Mouse (Mus musculus) cortical plate, adult 2 months (tissue): ENCODE data around the gene Fam240b. TPM values are rescaled to one million over a fixed set of nuclear protein-coding genes. Genes with fewer than 3 reads are reported as not detected.
"Not testable (repeated sequence)": the region's sequence is repeated elsewhere in the genome, so short reads cannot be mapped to it uniquely, and the experiment has no call there.

ENCODE experiments used
- H3K27ac ChIP-seq: fragments of 200-500 bp; 2 replicates; pipeline ENCODE4 v1.5.1; 2012; ENCODE audit warnings: low read length, control low read depth, inconsistent platforms; ENCODE audit not compliant: insufficient read depth
- H3K4me1 ChIP-seq: fragments of 200-500 bp; 2 replicates; pipeline ENCODE4 v1.6.1; 2011; ENCODE audit warnings: low read length; ENCODE audit not compliant: control insufficient read depth, insufficient read depth
- H3K4me3 ChIP-seq: fragments of 200-500 bp; 2 replicates; pipeline ENCODE4 v1.5.1; 2011; ENCODE audit warnings: mild to moderate bottlenecking, low read length, control low read depth; ENCODE audit not compliant: insufficient read depth
- CTCF ChIP-seq: fragments of 200-500 bp; IDR thresholded peaks from 2 replicates; pipeline ENCODE4 v1.5.1; 2011; ENCODE audit warnings: mild to moderate bottlenecking, control low read depth, low read length; ENCODE audit not compliant: insufficient read depth; ENCODE audit errors: extremely low read depth
- POLR2A ChIP-seq: fragments of 200-500 bp; IDR thresholded peaks from 2 replicates; pipeline ENCODE4 v1.6.1; 2011; ENCODE audit warnings: mild to moderate bottlenecking, low read length, control low read depth; ENCODE audit not compliant: insufficient read depth; ENCODE audit errors: extremely low read depth
- polyA plus RNA-seq: library from polyadenylated mRNA; depleted of rRNA; stranded (reverse); fragments of >200 nt; gene quantifications from 2 replicates; pipeline ENCODE4 v1.2.3, GENCODE M21; 2012

The Fam240b gene
- polyA plus RNA-seq, 1 experiment = not detected

DNA sequence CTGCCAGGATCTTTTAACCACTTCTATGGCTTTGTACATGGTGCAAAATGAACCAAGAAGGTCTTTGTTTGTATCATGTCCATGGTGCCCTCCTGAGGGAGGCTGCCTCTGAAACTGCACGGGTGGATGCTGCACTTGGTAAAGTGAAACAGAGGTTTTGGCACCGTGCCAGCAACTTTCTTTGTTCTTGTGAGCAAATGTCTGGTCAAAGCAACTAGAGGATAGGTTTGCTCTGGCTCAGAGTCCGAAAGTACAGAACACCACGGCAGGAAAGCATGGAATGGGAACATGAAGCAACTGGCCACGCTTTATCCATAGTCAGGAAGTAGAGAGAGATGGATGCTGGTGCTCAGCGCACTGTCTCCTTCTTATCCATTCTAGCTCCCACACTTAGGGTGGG is 29.7 kb downstream of the Fam240b start:
- Histone ChIP-seq H3K27ac (no peak overlapping the region), H3K4me3 (no peak overlapping the region), H3K4me1 (no peaks in the 10 kb centered on the region)
- TF ChIP-seq CTCF (no peak), POLR2A (no peak)

DNA sequence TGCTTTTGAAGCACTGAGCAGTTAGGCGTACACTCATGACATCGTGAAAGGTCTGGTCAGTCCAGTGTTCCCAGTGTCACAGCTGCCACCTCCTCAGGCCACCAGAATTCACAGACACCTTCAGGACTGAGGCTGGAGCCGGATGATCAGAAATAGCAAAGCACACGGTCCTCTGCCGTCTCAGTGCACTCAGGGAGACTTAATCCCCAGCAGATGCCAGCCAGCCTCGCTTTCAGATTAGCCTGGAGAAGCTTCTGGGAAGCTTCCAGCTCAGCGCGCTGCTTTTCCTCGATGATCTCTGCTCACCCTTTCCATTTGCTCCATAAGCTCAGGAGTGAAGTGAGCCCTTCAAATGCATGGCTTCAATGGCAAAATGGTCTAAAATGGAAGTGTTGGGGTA is 32.4 kb downstream of the Fam240b start:
- no peak overlapping the region for H3K27ac ChIP-seq
- TF ChIP-seq CTCF = no peak
- TF ChIP-seq POLR2A = no peak

GRCm38 (mm10) chr13:64462581-64462980 is 35.0 kb downstream of the Fam240b start:
- H3K4me3 ChIP-seq = no peak overlapping the region
- TF ChIP-seq CTCF (no peak), POLR2A (no peak)
- H3K4me1 ChIP-seq = no peaks in the 10 kb centered on the region
- no peak overlapping the region for H3K27ac ChIP-seq

More for the DNA sequence above, 32.4 kb downstream of the Fam240b start:
- Histone ChIP-seq H3K4me3 (no peak overlapping the region), H3K4me1 (no peaks in the 10 kb centered on the region)

DNA sequence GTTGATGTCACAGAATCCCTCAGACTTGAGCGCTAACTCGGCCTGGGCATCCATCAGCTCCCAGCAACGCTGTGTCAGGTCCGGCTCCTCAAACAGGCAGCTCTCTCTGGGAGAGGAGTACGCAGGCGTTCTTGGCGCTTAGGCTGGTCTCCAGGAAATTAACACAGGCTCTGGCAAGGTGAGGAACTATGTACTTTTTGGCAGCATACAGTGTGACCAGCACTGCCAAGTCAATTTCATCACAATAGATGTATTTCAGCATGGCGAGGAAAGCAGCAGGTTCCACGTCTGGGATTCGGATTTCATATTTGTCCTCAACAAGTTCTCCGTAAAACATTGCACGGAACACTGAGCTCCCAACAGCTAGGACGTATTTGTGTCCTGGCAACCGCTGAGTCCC is 39.4 kb downstream of the Fam240b start:
- no peaks in the 10 kb centered on the region for H3K4me1 ChIP-seq
- no peak overlapping the region for H3K27ac ChIP-seq
- TF ChIP-seq POLR2A = no peak
- no peak for TF ChIP-seq CTCF
- H3K4me3 ChIP-seq = no peak overlapping the region

GRCm38 (mm10) chr13:64457225-64457978 is 40.2 kb downstream of the Fam240b start:
- H3K27ac ChIP-seq, H3K4me3 ChIP-seq, H3K4me1 ChIP-seq: not testable (repeated sequence)

DNA sequence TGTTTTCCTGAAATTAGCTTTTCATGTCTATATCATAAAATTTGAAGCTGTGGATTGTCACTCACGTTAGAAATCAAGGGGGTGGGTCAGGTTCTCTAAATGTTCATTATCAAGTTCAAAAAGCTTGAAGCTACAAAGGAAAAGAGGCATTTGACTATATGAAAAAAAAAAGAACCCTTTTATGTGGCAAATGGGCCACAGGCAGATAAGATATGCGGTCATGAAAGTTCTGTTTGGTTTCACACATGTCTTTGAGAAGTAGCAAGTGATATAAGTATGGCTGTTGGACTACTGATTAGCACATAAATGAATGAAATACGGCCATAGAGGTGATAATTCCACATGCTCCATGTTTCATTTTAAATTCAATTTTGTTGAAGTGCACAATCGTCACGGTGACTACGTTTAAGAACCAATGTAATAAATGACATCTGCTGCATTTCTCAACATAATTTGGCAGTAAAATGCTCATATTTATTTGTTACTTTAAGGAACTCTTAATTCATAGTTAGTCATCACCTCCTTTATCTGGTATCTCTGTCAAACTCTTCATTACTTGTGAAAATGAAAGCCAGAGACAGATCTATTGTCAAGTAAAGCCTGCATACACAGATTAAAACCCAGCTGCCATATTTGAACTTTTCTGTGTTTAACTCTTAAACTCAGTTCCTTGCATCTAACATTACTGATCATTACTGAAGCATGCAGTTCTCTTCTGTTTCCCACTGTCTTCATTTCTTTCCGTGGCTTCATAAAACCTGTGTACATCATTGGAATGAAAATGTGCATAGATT is 47.4 kb downstream of the Fam240b start:
- Histone ChIP-seq H3K4me3 (no peak overlapping the region), H3K27ac (no peak overlapping the region), H3K4me1 (no peaks in the 10 kb centered on the region)
- TF ChIP-seq POLR2A = no peak
- no peak for TF ChIP-seq CTCF

DNA sequence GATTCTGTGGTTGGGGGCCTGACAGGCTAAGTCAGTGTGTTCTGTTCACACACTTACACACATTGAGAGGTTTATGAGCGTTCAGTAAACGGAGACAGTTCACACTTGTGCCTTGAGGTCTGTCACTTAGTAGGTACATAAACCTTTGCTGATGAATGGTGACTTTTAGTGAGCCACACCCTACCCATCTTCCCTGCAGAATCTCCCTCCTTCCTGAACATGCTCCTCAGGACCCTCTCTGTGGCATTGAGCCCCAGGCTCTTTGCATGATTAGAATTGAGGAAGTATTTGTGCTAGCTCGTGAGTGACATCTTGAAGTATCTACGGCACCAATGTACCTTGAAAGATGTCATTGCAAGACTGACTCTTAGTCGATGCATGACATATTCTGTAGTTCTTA is 48.9 kb downstream of the Fam240b start:
- TF ChIP-seq POLR2A (no peak), CTCF (no peak)
- Histone ChIP-seq H3K4me1 (no peaks in the 10 kb centered on the region), H3K27ac (no peak overlapping the region), H3K4me3 (no peak overlapping the region)

GRCm38 (mm10) chr13:64447947-64448346 is 49.6 kb downstream of the Fam240b start:
- peak; percentile 63 for TF ChIP-seq CTCF
- TF ChIP-seq POLR2A = no peak
- H3K4me3 ChIP-seq = no peak overlapping the region
- H3K27ac ChIP-seq = no peak overlapping the region
- H3K4me1 ChIP-seq = no peaks in the 10 kb centered on the region

DNA sequence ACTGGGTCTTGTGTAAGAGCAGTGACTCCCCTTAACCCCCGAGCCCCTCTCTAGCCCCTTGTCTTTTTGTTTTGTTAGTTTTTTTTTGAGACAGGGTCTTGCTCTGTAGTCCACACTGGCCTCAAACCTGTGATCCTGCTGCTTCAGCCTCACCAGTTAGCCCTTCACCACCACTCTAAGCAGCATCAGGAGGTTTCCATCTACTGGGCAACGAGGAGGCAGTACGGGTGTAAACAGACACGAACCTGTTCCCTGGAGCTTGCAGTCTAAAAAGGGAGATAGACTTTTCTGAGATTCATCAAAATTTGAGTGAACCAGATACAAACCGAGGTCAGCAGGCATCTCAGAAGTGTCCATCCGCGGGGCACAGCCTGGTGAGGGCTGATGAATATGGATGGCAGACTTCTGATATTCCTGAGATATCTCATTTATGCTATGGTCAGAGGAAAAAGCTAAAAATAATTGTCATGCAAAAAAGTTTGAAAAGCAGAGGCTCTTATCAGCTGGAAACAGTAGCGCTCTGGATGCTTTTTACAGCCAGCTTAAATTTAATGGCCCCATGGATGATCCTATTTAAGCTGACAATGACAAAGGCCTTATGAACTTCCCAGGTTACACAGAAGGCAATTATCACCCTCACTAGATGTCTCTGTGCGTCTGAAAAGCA is 52.2 kb downstream of the Fam240b start:
- Histone ChIP-seq H3K4me3 (no peak overlapping the region), H3K27ac (no peak overlapping the region), H3K4me1 (no peaks in the 10 kb centered on the region)
- no peak for TF ChIP-seq CTCF
- no peak for TF ChIP-seq POLR2A

- no peak overlapping the region for H3K27ac ChIP-seq
- H3K4me3 ChIP-seq = no peak overlapping the region
- H3K4me1 ChIP-seq = no peaks in the 10 kb centered on the region
- TF ChIP-seq POLR2A (no peak), CTCF (peak; percentile 62)
Observed at GRCm38 (mm10) chr13:64443263-64443894, 54.2 kb downstream of the Fam240b start.
